Mouse (Mus musculus): ENCODE measurements around the gene Oit1. TPM values are rescaled to one million over a fixed set of nuclear protein-coding genes. Genes with fewer than 3 reads are reported as not detected.
A peak's percentile ranks its signal among the peaks of the same experiment; 100 is the strongest.

Gene Oit1
- polyA plus RNA-seq, 1 experiment: 0.76 TPM

DNA sequence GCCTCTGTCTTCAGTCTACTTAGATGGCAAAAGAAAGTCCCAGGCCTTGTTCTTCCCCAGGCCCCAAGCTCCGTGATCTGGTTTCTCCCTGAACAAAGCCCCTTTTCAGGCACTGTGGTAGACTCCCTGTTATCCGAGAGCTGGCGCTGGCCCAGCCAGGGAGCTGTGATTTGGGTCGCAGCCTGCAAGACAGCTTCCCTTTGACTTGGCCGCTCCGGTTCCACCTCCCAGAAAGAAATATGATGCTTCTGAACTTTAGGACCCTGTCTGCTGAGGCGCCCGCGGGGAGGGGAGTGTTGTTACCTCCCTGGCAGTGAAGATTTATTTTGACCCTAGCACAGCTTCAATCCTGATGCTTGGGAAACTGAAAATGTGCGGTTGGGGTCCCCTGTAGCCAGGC lies 42.6 kb downstream of the Oit1 start:
- no peak for DNase-seq (ENCODE audit: low read depth)

DNA sequence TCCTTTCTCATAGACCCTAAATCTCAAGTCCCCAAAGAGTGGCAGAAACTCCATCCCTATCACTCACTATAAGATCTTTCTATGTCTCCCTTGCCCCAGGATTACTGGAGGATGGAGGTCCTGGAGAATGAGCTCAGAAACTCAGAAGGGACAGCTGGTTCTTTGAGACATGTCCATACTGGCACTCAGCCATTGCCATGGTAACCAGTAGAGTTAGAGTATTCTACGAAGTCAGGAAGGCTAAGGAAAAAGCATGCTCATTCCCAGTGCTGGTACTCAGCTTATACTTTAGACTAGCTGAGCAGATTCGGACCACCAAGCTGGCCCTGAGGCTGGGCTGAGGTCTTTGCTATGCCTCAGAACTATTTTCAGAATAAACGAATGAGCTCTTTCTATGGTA lies 44.0 kb downstream of the Oit1 start:
- DNase-seq (ENCODE audit: low read depth): no peak

DNA sequence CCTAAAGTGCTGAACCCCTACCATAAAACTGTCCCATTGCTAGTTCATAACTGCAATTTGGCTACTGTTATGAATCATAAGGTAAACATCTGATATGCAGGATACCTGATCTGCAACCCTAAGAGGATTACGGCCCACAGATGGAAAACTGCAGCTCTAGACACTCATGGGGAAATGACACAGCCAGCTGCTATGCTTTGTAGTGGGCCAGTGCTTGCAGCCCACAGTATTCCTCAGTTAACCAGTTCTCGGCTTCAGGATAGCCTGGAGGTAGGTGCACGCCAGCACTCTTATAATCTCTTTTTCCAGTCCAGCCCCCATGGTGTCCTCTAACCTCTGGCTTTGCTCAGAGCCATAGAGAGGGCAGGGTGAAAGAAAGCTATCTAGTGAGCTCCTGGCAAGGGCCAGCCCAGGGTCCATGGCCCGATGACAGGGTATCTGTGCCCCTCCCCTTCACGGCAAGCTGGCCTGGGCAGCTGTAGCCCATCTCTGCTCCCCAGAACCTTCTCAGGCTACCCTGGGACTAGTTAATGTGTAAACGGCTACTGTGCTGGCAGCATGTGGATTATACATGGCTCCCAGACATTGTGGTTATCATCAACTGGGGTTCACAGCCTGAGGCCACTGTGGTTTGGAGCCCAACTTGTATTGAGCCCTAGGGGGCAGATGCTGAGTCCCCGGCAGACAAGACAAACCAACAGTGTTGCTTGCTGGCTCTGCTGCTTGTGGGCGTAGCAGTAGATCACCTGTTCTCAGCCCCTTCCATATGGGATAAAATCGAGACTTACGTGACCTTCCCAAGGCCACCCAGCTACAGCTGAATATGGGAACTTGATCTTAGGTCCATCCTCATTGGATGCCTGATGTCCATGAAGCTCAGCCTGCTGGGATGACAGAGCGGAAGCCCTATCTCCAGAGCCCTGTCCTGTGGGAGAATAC lies 46.0 kb downstream of the Oit1 start:
- no peak for DNase-seq (ENCODE audit: low read depth)

DNA sequence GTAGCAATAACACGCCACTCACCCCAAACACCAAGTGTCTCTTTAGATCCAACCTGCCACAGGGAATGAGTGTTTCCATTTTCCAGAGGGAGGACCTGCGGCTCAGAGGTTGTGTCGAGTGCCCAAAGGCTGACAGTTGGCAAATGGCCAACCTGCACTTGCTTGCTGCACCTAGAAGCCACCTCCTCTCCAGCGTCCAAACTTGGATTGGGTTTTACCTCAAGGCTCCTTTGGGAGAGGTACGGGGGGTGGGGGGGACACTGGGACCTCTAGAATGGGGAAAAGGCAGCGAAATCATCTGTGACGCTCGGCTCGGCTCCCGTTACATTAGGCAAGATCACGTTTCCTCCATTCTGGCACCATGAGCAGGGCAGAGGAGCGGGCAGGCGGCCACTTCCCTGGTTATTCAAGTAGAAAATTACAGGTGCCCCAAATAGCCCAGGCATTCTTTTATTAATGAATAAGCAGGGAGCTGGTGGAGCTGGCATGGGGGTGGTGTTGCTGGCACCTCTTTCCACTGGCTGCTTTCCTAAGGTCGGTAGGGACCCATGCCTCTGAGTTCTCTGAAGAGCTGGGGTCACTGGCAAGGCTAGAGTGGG lies 47.1 kb downstream of the Oit1 start:
- no peak for DNase-seq (ENCODE audit: low read depth)

DNA sequence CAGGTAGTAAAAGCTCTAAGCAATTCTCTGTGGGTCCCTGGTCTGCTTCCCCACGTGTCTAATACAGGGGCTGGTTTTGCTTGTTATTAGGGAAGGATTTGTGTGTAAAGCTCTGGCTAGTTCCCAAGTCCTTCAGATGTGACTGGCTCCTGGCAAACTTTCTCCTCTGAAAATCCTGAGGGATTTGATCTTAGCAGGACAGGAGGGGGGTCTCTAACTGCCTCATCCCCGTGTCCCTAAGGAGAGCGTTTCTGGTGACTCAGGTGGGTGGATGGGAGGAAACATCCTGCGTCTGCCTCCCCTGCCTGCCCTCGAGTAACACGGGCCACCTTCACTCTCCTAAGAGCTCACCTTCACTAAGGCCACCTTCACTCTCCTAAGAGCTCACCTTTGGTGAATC lies 48.2 kb downstream of the Oit1 start:
- no peak for DNase-seq (ENCODE audit: low read depth)

DNA sequence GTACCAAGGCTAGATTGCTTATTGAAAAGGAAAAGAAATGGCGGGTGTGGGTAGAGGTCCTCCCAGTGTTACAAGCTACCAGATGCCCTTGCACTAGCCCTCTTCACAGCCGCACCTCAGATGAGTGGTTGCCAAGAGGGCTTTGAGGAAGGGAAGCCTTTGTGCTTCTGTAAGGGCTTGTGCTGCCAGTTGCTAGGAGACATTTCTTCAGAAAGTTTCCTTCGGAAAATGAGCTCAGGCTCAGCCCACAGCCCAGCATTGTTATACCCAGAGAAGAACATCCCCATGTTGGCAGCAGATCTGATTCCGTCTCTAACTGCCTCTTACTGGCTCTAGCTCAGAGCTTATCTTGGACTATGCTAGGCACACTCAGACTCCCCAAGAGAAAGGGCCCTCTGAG lies 49.0 kb downstream of the Oit1 start:
- no peak for DNase-seq (ENCODE audit: low read depth)

DNA sequence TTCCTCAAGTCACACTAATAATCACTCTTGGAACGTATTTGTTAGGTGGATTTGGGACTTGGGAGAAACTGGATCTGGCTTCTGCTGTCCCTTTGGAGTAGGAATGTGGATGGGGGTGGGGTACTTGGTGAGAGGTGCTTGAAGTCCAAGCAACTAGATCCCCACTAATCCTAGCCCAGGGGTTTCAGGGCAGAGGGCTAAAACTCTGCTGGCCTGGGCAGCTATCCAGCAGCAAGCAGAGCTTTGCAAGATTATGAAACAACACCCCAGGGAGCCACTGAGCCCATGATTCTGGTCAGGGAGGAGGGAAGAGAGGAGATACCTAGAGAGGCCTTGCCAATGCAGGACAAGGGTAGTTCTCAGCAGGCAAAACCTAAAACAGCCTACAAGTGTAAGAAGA lies 51.2 kb downstream of the Oit1 start:
- DNase-seq (ENCODE audit: low read depth): peak; percentile 87

DNA sequence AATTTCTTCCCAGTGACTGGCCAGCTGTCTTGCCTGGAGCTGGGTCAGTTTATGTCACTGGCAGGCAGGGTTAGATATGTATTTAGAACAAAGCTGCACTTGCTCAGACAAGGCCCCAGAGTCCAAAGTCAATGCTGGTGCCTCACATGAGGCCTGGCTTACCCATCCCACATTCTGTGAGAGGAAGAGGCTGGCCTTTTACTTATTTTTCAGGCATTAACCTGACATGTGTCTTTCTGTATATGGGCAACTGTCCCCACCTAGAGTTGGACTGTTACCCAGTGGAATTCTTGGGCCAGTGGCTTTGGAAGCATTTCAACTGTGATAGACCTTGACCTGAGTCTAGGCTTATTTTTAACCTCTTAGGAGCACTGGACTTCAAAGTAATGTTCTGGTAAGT lies 51.6 kb downstream of the Oit1 start:
- no peak for DNase-seq (ENCODE audit: low read depth)

DNA sequence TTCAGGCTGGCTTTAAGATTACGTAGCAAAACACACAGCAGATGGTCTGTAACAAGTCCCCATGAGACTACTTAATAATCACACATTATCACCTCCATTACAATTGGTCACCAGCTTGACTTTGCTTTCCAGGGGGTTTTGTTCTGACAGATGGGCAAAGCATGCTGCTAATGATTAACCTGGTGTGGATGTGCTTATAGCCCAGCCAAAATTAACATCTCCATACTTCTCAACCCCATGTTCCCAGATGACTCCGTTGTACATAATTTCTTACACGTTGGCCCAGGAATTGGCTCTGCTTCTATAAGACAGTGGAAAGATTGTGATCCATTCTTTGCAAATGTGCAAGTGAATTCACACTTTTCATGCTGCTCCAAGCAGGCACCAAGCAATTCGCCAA lies 52.8 kb downstream of the Oit1 start:
- DNase-seq (ENCODE audit: low read depth): no peak

DNA sequence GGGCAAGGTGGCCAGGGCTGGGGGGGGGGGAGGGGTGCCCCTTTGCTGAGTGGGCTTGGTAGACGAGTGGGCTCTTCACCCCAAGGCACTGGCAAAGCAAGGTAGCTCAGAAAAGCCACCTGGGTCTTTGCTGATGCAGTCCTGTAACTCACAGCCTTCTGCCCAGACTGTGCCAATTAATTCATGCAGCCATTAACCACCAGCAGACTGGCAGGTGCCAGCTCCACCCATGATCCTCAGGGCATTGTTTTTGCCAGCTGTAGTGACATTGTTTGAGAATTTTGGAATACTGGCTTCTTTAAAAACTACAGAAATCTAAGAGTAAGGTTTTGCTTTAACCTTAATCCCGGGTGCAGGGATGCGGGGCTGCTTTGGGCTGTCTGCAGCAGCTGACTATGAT lies 58.0 kb downstream of the Oit1 start:
- no peak for DNase-seq (ENCODE audit: low read depth)

DNA sequence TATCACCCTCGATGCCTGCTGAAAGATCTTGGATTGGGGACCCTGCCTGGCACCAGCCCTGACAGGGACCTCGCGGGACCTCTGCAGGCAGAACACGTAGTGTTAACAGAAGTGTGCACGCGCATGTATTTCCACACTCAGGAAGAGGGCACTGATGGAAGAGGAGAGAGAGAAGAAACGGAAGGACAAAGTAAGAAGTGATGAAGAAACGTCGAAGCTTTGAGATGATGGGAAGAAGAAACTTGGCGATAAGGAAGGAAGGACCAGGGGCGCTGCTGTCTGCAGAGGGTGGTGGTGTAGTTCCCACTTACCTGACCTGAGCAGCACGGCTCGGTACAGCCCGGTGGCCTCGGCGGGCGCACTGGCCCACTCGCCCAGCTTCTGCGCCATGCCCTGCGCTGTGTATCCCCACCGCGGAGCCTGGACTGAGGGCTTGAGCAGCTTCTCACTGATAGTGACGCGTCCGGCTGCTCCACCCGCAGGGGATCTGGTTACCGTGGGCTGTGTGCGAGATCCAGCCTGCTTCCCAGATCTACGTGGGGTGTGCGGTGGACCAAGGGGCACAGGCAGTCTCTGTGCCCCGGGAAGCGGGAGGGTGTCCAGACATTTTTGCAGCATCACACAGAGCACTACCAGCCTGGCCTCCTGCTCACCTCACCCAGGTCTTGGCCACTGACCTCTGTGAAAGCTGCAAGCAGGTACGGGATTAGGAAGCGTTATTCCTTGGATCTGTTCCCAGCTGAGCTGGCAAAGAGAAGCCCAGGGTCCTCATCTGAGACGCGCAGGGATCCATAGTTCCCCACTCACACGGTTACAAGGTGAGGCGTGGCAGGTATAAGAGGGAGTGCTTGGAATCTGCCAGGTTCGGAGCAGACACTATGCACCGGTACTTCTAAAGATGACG lies 61.1 kb downstream of the Oit1 start, which contains the start of gene Fam107a:
TSS of gene Fam107a (minus strand) at position 830 of the 904 bp plus-strand sequence.
- no peak for DNase-seq (ENCODE audit: low read depth)

DNA sequence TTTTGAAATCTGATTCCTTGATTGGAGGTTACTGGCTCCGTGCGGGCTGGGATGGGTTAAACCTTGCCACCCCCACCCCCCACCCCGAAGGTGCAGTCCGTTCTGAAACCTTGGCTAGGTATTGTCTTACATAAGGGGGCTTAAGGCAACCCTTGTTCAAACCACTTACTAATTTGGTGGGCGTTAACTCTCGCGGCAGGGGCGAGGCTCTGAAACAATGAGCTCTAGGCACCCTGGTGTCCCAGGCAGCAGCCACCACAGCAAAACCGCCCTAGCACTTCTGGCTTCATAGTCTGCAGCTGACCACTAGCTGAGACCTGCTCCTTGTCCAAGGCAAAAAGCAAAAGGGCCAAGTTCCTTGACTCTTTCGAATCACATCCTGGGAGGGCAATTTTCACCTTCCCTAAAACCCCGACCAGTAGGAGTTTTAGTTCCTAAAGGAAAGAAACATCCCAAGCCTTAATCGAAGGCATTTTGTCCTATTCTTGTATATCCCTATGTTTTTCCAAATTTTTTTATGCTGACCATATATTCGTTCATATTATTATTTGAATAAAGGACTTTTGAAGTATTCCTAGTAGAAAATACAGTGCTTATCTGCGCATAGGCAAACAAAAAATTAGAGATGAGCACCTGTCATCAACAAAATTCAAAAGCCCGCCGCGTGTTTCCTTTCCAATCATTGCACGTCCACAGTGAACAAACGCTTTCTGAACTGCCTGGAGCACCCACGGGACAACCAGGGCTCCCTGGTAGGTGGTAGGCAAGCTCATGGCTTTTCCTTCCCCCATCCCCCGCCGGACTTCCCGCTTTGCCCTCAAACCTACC lies 62.0 kb downstream of the Oit1 start:
- DNase-seq (ENCODE audit: low read depth): no peak

DNA sequence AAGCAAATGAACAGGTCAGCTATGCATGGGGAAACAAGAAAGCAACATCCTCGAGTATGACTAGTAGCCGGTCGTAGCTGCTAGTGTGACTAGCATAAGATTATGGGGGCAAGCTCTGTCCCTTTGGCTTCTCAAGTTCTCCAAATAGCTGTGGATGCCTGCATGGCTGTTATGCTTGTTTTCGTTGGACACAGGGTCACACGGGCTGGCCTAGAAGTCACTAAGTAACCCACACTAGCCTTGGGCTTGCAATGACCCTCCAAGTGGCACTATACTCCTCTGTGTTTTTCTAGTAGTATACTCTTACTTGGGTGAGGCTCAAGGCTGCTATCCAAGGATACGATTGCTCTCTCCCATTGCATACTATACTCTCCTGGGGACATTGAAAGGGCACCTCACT lies 63.4 kb downstream of the Oit1 start:
- DNase-seq (ENCODE audit: low read depth): no peak

DNA sequence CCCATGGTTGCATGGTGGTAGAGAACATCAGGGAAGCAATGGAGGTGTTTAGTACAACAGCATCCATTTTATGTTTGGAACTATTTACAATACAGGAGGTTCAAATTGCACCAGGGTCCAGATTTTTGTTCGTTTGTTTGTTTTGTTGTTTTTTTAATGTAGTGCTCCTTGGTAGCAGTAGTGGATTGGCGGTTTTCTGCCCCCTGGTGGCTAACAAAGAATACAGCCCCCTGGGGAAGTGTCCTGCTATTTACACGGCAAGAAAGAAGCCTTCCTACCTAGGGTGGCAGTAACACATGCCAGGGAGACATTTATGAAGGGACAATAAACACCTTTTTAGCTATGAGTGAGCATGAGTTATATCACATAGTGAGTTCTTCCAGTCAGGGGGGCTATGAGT lies 64.0 kb downstream of the Oit1 start:
- no peak for DNase-seq (ENCODE audit: low read depth)

DNA sequence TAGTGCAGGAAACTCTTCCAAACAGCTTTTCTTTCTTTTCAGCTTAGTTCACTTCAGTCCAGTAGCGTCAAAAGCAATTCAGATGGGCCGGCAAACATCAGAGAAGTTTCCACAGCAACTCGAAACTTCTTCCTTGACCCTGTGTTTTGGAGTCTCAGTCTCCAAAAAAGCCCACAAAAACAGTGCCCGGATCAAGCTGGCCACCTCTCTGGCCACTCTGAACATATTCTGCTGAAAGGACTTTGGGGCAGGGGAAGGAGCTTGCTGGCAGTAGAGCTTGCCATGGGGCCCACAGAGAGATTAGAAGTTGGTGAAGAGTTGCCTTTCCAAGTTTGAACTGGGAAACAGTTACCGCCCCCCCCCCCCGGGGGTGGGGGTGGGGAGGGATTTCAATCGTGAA lies 64.7 kb downstream of the Oit1 start:
- no peak for DNase-seq (ENCODE audit: low read depth)

DNA sequence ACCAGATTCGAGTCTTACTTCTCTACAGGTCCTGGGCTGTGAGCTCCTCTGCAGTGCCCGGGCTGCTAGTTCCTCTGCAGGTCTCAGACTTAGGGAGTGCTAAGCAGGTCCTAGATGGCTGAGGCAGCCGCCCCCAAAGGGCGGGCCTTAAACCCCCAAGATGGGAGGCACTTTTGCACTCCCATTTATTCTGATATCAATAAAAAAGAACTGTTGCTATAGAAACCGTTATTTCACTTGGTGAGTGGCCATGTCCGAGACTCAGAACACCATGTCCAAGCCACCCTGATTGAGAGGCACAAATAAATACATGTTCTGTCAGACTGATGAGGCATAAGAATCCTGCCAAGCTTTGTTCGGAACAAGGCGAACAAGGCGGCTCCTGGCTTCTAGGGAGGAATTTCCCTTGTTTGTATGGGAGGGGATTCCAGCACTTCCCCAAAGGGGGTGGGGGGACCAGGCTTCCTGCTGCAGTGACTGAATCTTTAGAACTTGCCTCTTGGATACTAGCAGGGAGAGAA lies 68.9 kb downstream of the Oit1 start:
- DNase-seq (ENCODE audit: low read depth): no peak

DNA sequence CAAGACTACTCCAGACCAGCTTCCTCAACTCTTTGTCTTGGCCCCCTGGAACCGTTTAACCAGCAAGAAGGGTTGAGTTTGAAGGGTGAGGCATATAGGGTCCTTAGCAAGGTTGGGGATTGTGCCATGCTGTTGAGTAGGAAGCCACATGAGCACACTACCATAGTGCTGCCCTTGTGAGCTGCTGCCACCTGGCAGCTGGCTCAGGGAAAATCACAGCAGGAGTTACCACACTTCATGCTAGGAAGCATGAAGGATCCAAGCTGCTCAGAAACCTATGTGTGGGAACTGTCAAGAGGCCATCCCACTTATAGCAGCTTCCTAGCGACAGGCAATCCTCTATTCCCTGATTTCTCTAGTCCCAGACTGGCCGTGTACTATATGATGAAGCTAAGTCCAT lies 69.9 kb downstream of the Oit1 start:
- DNase-seq (ENCODE audit: low read depth): no peak

DNA sequence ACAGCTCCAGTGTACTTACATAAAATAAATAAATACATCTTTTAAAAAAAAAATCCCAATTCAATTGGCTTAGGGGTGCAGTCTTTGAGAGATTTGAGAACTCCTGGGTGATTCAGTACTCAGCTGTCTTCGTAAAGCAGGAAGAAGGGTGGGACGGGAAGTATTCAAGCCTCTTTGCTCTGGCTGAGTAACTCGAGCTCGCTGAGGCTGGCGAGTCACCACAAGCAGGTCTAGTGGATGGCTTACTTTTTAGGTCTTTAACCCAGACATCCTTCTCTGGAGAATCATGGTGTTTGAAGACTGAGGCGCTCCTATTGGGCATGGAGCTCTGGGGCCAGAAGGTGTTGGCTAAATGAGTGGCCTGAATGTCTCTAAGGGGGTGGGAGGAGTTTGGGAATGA lies 71.7 kb downstream of the Oit1 start:
- DNase-seq (ENCODE audit: low read depth): no peak

DNA sequence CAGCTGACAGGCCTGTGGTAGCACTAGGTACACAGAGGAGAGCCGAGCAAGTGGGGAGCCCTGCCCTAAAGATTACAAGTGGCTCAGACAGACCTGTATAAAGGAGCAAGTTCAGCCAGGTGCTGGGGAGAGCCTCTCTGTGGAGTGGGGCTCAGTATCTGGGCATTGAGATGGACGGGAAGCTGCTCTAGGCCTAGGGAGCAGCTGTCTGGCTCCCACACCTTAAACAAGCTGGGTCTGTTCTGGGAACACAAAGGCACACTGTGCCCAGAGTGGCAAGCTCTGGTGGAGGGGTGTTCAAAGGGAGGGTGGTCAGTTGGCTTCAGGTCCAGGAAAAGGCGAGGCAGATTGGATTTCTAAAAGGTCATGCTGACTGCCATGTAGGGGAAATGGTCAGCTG lies 73.5 kb downstream of the Oit1 start:
- DNase-seq (ENCODE audit: low read depth): no peak

DNA sequence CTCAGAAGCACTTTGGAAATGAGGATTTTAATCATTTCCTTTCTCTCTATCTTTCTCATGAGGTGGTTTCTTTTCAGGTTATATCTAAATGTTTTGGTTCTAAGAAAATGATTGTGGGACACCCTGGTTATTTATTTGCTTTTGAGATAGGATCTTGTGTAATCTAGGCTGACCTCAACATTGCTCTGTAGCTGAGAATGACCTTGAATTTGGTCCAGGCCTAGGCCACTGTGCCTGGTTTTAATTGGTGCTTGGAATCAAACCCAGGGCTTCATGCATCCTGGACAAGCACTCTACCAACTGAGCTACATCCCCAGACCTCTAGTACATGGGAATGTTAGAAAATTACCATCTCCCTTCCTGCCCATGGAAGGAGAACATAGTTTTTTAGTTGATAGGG lies 74.5 kb downstream of the Oit1 start:
- no peak for DNase-seq (ENCODE audit: low read depth)

DNA sequence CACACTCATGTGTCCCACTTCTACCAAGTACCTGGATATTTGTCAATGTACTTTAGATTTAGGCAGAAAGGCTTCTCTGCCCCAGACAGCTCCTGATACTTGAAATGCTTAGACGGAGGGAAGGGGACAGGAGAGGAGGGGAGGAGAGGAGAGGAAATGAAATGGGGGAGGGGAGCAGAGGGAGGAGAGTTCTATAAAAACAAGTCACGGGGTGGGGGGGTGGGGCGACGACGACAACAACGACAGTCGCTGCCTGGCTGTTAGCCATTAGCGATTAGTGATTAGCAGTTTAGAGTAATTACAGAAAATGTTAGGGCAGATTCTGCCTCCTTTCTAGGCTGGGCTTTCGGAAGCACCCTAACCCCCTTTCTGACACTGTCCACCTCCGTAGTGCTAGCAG lies 75.9 kb downstream of the Oit1 start:
- DNase-seq (ENCODE audit: low read depth): no peak

Data from gonadal fat pad, adult 2 months (tissue).